Mouse (Mus musculus) midbrain, embryonic 15.5 days (tissue): ENCODE measurements at regions not wholly inside any gene's neighbourhood (a gene's known extent, or its start where the extent isn't known, plus 50 kb on each side); places are given as distances from the start of the nearest gene placed in this dataset.
A peak's percentile ranks its signal among the peaks of the same experiment; 100 is the strongest.

ENCODE experiments used
- ATAC-seq: fragments of 200-750 bp; cut with Nextera tagmentation; replicated peaks from 2 replicates; pipeline ENCODE4 v1.8.0; 2017; ENCODE audit warnings: moderate TSS enrichment
- H3K27ac ChIP-seq: fragments of 300-500 bp; sonication (generic); 2 replicates; pipeline ENCODE4 v1.5.1; 2015; ENCODE audit warnings: mild to moderate bottlenecking, inconsistent platforms
- H3K27me3 ChIP-seq: fragments of 300-500 bp; sonication (generic); replicated peaks from 2 replicates; pipeline ENCODE4 v1.6.1; 2015; ENCODE audit warnings: inconsistent platforms
- H3K36me3 ChIP-seq: fragments of 300-500 bp; sonication (generic); replicated peaks from 2 replicates; pipeline ENCODE4 v1.6.1; 2015; ENCODE audit warnings: inconsistent platforms
- H3K4me1 ChIP-seq: fragments of 300-500 bp; sonication (generic); 2 replicates; pipeline ENCODE4 v1.6.1; 2015; ENCODE audit warnings: inconsistent platforms
- H3K4me2 ChIP-seq: fragments of 300-500 bp; sonication (generic); 2 replicates; pipeline ENCODE4 v1.6.1; 2015; ENCODE audit warnings: inconsistent platforms, mild to moderate bottlenecking, moderate library complexity
- H3K4me3 ChIP-seq: fragments of 300-500 bp; sonication (generic); 2 replicates; pipeline ENCODE4 v1.5.1; 2015; ENCODE audit warnings: mild to moderate bottlenecking, inconsistent platforms
- H3K9ac ChIP-seq: fragments of 300-500 bp; sonication (generic); 2 replicates; pipeline ENCODE4 v1.6.1; 2015; ENCODE audit warnings: mild to moderate bottlenecking, inconsistent platforms
- H3K9me3 ChIP-seq: fragments of 300-500 bp; sonication (generic); 2 replicates; pipeline ENCODE4 v1.6.1; 2016; ENCODE audit warnings: inconsistent platforms
- WGBS: fragments of 180-500 bp; shearing (Covaris S2); methylation state at CpG from one replicate; pipeline ENCODE4 v1.1.7; 2015; ENCODE audit warnings: mixed read lengths; 5-methylcytosine and 5-hydroxymethylcytosine counted together

DNA sequence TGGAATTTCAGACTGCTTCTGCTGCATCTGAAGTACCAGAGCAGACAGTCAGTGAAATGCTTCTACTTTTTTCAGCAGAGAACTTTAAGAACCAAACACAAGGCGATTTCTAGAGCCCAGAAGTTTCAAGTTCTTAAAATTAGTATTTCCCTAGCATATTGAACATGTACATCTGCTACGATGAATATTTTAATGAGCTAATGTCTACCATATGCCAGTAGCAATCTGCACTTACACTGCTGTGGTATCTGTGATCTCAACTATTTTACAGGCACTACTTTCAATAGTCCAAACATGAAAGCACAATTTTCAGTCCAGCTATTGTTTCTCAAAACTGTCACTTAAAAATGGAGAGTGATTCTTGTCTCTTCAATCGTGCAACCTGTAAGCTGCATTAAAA lies 339.9 kb upstream of the Smc2 start:
- Histone ChIP-seq H3K4me2 (no peak overlapping the region), H3K27me3 (no peaks in the 10 kb centered on the region), H3K27ac (no peak overlapping the region), H3K4me3 (no peak overlapping the region), H3K9me3 (no peaks in the 10 kb centered on the region), H3K36me3 (no peaks in the 10 kb centered on the region), H3K9ac (no peak overlapping the region), H3K4me1 (no peaks in the 10 kb centered on the region)
- WGBS: 76% methylated on average over 3 of the region's 3 CpGs
- no peak for ATAC-seq

DNA sequence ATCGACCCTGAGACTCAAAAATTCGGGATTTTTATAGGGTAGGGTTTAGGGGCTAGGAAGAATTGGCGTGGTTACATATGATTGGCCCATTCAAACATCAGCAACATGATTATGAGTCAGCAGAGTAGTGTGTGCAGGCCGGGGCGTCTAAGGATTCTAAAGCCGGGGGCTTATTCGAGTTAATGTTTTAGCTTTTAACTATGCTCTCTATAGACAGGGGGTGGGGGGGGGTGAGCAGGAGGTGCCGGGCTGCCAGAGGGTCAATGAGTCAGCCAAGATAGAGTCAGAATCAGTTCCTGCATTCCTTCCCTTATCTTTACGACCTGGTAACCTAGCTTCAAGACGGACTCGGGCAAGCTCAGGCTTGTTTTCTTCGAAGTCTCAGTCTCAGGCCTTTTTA lies 333.2 kb upstream of the Smc2 start:
- Histone ChIP-seq H3K9ac (no peak overlapping the region), H3K4me3 (no peak overlapping the region), H3K27ac (no peak overlapping the region), H3K4me2 (no peak overlapping the region), H3K4me1 (no peaks in the 10 kb centered on the region), H3K27me3 (no peaks in the 10 kb centered on the region), H3K36me3 (no peaks in the 10 kb centered on the region), H3K9me3 (no peaks in the 10 kb centered on the region)
- WGBS: 90% methylated on average over 12 of the region's 12 CpGs
- ATAC-seq: no peak

DNA sequence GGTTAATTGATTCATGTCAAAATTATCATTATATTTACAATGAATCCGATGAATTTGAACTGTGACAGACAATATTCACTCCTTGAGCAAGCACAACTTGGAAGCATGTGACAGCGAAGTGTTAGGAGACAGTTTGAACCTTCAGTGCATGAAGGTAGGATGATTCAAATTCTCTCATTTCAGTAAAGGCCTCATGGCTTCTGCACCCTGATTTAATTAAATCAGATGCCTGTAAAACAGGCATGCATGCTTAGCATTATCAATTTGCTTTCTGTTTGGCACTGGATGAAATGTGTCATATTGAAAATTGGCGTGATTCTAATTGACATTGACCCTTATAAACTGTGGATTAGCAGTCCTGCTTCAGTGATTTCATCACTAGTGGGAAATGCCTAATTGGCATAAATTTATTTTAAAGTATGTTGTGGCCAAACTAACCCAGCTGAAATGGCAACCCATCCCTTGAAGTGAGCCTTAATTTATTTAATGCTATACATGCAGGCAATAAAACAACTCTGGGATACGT lies 321.2 kb upstream of the Smc2 start:
- no peak overlapping the region for H3K4me2 ChIP-seq
- H3K4me3 ChIP-seq: no peak overlapping the region
- no peaks in the 10 kb centered on the region for H3K9me3 ChIP-seq
- H3K9ac ChIP-seq: no peak overlapping the region
- H3K36me3 ChIP-seq: no peaks in the 10 kb centered on the region
- H3K4me1 ChIP-seq: no peaks in the 10 kb centered on the region
- ATAC-seq: no peak
- H3K27me3 ChIP-seq: no peaks in the 10 kb centered on the region
- no peak overlapping the region for H3K27ac ChIP-seq
- 73% methylated on average over 4 of the region's 4 CpGs for WGBS

DNA sequence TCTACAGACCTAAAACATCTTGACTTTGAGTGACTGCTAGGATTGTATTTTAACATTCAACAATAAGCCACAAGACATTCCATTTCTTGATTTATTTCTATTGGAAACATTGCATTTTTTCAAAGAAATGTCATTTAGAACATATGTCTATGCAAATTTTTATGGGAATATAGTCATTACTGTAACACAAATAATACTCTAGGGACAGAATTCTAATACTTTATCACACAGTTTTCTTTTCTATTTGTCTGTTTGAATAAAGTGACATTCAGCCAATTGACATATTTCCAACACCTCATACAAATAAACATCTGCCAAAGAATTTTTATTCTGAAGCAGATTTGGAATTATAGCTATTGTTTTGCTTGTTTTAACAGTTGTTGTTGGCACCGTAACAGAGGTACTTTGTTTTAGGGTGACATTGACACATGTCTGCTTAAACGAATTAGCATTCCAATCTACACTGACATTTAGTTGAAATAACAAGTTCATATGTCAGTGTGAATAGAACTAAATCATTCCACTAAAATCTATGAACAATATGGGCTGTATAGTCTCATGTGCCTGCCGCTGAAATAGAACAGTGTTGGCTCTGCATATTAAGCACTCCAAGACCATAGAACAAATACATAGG lies 320.5 kb upstream of the Smc2 start:
- 59% methylated on average over 3 of the region's 3 CpGs for WGBS
- no peak overlapping the region for H3K27ac ChIP-seq

DNA sequence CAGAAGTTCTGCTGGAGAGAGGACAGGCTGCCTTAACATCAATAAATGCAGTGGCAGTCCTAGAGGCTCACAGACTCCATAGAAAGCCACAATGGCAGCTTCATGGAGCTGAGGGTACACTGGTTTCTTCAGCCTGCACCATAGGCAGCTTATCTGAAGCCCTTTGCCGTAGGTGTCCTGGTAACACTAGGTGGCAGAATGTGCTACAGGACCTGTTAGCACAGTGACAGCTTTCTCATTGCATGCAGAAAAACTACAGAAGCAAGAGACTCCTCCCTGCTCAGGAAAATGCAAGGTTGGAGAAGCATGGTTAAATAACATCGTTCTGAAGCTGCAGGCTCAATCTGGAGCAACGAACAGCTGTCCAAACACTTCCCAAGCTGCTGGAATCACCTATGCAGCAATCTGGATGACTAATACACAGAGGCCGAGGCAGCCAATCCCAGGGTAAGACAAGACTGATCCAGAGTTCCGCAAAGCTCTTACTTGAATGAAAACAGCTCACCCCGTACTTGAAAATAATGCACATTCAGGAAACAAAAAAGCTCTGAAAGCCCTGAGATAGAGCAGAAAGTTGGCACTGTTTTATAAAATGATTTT lies 286.4 kb upstream of the Smc2 start:
- no peak for ATAC-seq
- WGBS: 84% methylated on average over 6 of the region's 6 CpGs
- no peak overlapping the region for H3K4me3 ChIP-seq
- H3K36me3 ChIP-seq: no peaks in the 10 kb centered on the region
- H3K9me3 ChIP-seq: no peaks in the 10 kb centered on the region
- H3K27me3 ChIP-seq: no peaks in the 10 kb centered on the region
- no peaks in the 10 kb centered on the region for H3K4me1 ChIP-seq
- H3K27ac ChIP-seq: no peak overlapping the region
- H3K9ac ChIP-seq: no peak overlapping the region
- H3K4me2 ChIP-seq: no peak overlapping the region

More for the DNA sequence above, 320.5 kb upstream of the Smc2 start:
- Histone ChIP-seq H3K4me1 (no peaks in the 10 kb centered on the region), H3K36me3 (no peaks in the 10 kb centered on the region), H3K9me3 (no peaks in the 10 kb centered on the region), H3K4me2 (no peak overlapping the region), H3K4me3 (no peak overlapping the region), H3K9ac (no peak overlapping the region), H3K27me3 (no peaks in the 10 kb centered on the region)
- no peak for ATAC-seq

DNA sequence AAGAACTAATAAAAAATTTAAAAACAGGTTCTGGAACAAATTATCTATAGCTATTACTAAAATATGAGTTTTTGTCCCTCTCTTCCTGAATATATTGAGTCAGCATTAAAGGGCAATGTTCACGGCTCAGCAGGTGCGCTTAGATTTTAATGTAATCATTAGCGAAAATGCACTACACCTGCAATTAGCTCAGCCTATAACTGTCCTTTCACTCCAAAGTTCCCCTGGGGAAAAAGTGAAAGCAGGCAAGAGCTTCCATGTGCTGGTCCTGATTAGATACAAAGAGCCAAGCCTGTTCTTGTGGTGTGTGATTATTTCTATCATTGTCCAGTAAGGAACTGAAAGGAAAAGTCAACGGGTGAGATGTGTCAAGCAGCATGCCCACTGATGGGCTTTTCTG lies 262.8 kb upstream of the Smc2 start:
- Histone ChIP-seq H3K36me3 (no peaks in the 10 kb centered on the region), H3K9me3 (no peaks in the 10 kb centered on the region), H3K4me2 (no peak overlapping the region), H3K9ac (no peak overlapping the region), H3K27me3 (no peaks in the 10 kb centered on the region), H3K27ac (no peak overlapping the region), H3K4me3 (no peak overlapping the region), H3K4me1 (no peaks in the 10 kb centered on the region)
- WGBS: 76% methylated on average over 4 of the region's 4 CpGs
- no peak for ATAC-seq

DNA sequence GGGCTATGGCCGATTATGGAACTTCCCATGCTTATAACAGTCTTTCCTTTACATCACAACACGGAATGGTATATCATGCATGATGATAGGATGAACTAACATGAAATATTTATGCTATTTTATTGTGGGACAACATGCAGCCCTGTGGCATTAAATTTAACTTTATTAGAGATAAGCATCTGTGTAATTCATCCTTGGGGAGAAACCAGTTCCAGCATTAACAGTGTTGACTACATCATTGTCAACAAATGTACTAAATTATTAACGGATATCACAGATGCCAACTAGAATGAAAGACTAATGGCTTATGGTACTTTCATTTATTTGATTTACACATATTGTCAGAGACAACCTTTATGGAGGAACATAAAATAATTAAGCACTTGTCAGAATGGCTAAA lies 241.3 kb upstream of the Smc2 start:
- no peak overlapping the region for H3K4me2 ChIP-seq
- H3K4me1 ChIP-seq: no peaks in the 10 kb centered on the region
- WGBS: 79% methylated on average over 3 of the region's 3 CpGs
- H3K36me3 ChIP-seq: no peaks in the 10 kb centered on the region
- no peak overlapping the region for H3K4me3 ChIP-seq
- H3K9ac ChIP-seq: no peak overlapping the region
- H3K27me3 ChIP-seq: no peaks in the 10 kb centered on the region
- no peak overlapping the region for H3K27ac ChIP-seq
- no peak for ATAC-seq
- no peaks in the 10 kb centered on the region for H3K9me3 ChIP-seq

DNA sequence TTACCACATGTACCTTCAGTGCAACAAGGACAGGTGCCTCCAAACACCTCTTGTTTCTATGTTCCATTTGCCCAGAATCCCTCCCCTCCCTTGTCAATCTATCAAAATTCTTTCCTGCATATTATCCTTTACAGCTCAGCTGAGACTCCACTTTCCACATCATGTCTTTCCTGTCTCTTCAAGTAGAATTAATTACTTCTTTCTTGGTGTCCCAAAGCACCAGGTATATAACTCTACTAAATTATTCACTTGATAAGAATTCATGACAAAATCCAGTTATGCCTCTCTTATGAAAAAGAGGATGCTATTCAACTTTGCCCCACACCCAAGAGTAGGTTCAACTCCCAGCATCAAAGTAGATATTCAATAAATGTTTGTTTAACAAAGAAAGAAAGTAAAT lies 228.4 kb upstream of the Smc2 start:
- no peaks in the 10 kb centered on the region for H3K9me3 ChIP-seq
- H3K9ac ChIP-seq: no peak overlapping the region
- H3K27ac ChIP-seq: 0 out of 2 replicates have a peak overlapping the region, but pooled peaks have one; percentile 17
- H3K36me3 ChIP-seq: no peaks in the 10 kb centered on the region
- no peak overlapping the region for H3K4me2 ChIP-seq
- peaks cover 3% of the 10 kb centered on the region; the same call in 1 of the 2 replicates for H3K4me1 ChIP-seq
- H3K27me3 ChIP-seq: no peaks in the 10 kb centered on the region
- no peak overlapping the region for H3K4me3 ChIP-seq
- peak; percentile 51 for ATAC-seq

DNA sequence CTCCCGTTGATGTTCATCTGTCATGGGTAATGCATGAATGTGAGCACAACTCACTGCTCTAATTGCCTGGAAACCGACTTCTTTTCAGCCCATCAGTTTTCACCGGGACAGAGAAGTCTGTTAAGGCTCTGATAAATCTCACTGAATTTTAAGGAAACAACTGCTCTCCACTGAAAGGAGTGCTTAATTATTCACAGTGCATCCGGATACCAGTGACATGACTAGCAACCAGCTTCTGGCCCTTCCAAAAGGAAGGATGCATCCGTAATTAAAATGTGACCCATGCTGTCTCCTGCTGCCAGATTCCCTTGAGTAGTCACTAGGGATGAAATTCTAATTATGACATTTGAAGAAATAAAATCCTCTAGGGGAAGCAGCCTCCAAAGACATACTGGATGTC lies 228.0 kb upstream of the Smc2 start:
- WGBS: 21% methylated on average over 5 of the region's 5 CpGs

DNA sequence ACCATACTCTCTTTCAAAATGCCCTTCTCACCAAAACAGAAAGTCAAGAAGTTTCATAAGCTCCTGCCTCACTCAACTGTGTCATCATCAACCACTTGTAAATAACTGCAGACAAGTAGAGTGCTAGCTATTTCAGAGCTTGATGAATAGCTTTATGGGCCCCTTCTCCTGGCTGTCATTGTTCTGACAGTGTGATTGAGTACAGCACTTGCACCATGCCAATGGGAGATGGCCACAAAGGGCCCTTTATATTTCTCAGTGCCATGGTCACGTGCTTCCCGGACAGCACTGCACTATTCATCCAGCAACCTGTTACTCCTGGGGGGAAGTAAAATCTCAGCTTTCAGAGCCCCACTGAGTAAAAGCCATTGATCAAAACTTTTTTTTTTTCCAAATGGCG lies 225.7 kb upstream of the Smc2 start:
- Histone ChIP-seq H3K27me3 (no peaks in the 10 kb centered on the region), H3K27ac (no peak overlapping the region), H3K4me2 (no peak overlapping the region), H3K9me3 (no peaks in the 10 kb centered on the region), H3K9ac (no peak overlapping the region), H3K36me3 (no peaks in the 10 kb centered on the region), H3K4me3 (no peak overlapping the region), H3K4me1 (peaks cover 3% of the 10 kb centered on the region; the same call in 1 of the 2 replicates)
- WGBS: 62% methylated on average over 3 of the region's 3 CpGs
- no peak for ATAC-seq

More for the DNA sequence above, 228.0 kb upstream of the Smc2 start:
- Histone ChIP-seq H3K9ac (no peak overlapping the region), H3K4me1 (peaks cover 3% of the 10 kb centered on the region; the same call in 1 of the 2 replicates), H3K36me3 (no peaks in the 10 kb centered on the region), H3K4me3 (no peak overlapping the region), H3K27me3 (no peaks in the 10 kb centered on the region), H3K9me3 (no peaks in the 10 kb centered on the region), H3K27ac (0 out of 2 replicates have a peak overlapping the region, but pooled peaks have one; percentile 17), H3K4me2 (no peak overlapping the region)
- ATAC-seq: peak; percentile 86
